Mouse (Mus musculus) G1E (cell line): Measurements from ENCODE around the gene Tpm1. TPM values are rescaled to one million over a fixed set of nuclear protein-coding genes. Genes with fewer than 3 reads are reported as not detected.

Experiments
- ATAC-seq: 2 replicates; pipeline ENCODE4 v1.8.0; 2016; ENCODE audit warnings: mild to moderate bottlenecking; ENCODE audit not compliant: insufficient number of reproducible peaks, poor library complexity, low FRiP score, severe bottlenecking; ENCODE audit errors: extremely low read depth
- DNase-seq: peaks from one replicate; pipeline ENCODE4 v3.0.0; 2012; ENCODE audit warnings: low spot score
- H3K27me3 ChIP-seq: 2 replicates; pipeline ENCODE4 v1.6.1; 2012; ENCODE audit warnings: mild to moderate bottlenecking, low read length, inconsistent platforms; ENCODE audit not compliant: insufficient read depth
- H3K36me3 ChIP-seq: replicated peaks from 2 replicates; pipeline ENCODE3; 2012; ENCODE audit warnings: mild to moderate bottlenecking, inconsistent platforms
- H3K4me1 ChIP-seq: 2 replicates; pipeline ENCODE4 v1.6.1; 2012; ENCODE audit warnings: low read depth, low read length, inconsistent platforms, mixed read lengths; ENCODE audit not compliant: insufficient read depth
- H3K4me3 ChIP-seq: 2 replicates; pipeline ENCODE4 v1.5.1; 2012; ENCODE audit warnings: low read depth, mild to moderate bottlenecking, inconsistent platforms, low read length, moderate library complexity, mixed read lengths
- H3K9me3 ChIP-seq: replicated peaks from 2 replicates; pipeline ENCODE4 v1.6.1; 2012; ENCODE audit warnings: inconsistent platforms
- CTCF ChIP-seq: IDR thresholded peaks from 2 replicates; pipeline ENCODE4 v1.5.1; 2012; ENCODE audit warnings: low read depth, low read length, inconsistent platforms, mixed read lengths
- GATA1 ChIP-seq: IDR thresholded peaks from 2 replicates; pipeline ENCODE4 v1.6.1; 2012; ENCODE audit warnings: borderline replicate concordance, low read length, inconsistent platforms, mixed read lengths
- GATA2 ChIP-seq: IDR thresholded peaks from 2 replicates; pipeline ENCODE4 v1.6.1; 2012; ENCODE audit warnings: low read depth, low read length, inconsistent platforms, borderline replicate concordance
- POLR2AphosphoS5 ChIP-seq: IDR thresholded peaks from 2 replicates; pipeline ENCODE4 v1.6.1; 2012; ENCODE audit warnings: low read depth, low read length, inconsistent platforms; ENCODE audit not compliant: insufficient replicate concordance
- TAL1 ChIP-seq: conservative IDR thresholded peaks from 2 replicates; pipeline ENCODE4 v1.6.1; 2012; ENCODE audit warnings: low read depth, low read length, inconsistent platforms, mixed read lengths
- polyA plus RNA-seq: library from polyadenylated mRNA; stranded (reverse); fragments of >175 nt; gene quantifications from 2 replicates; pipeline ENCODE4 v1.2.3, GENCODE M21; 2012
- total RNA-seq, 2 experiments: library from RNA; stranded (forward) in 1 of 2; stranded (reverse) in 1 of 2; fragments of 200-1000 nt in 1 of 2; fragments of >200 nt in 1 of 2; fragmentation: Nextera tagmentation in 1 of 2; gene quantifications; 2 replicates each; pipeline ENCODE4 v1.2.3; 2014 to 2017

The Tpm1 gene
- total and polyA plus RNA-seq, 3 experiments = 98.8 to 191 (median 171) TPM

- H3K27me3 ChIP-seq = peaks cover under 1% of the 10 kb centered on the region; the same call in 1 of the 2 replicates
Measured at GRCm38 (mm10) chr9:67039867-67040266, 9.3 kb downstream of the Tpm1 start.

GRCm38 (mm10) chr9:67038686-67039085 lies 10.5 kb downstream of the Tpm1 start:
- peaks cover 60% of the 10 kb centered on the region for H3K36me3 ChIP-seq
- H3K27me3 ChIP-seq = no peaks in the 10 kb centered on the region
- ATAC-seq (no peak), DNase-seq (no peak)
- no peak overlapping the region for H3K4me3 ChIP-seq
- H3K9me3 ChIP-seq = peaks cover 8% of the 10 kb centered on the region
- peaks cover 63% of the 10 kb centered on the region for H3K4me1 ChIP-seq
- no peak for TF ChIP-seq CTCF
- TF ChIP-seq GATA1 = no peak
- TF ChIP-seq GATA2 = no peak
- TF ChIP-seq POLR2AphosphoS5 = no peak
- no peak for TF ChIP-seq TAL1

More at GRCm38 (mm10) chr9:67039867-67040266, 9.3 kb downstream of the Tpm1 start:
- ATAC-seq (no peak), DNase-seq (no peak)
- Histone ChIP-seq H3K36me3 (peaks cover 48% of the 10 kb centered on the region), H3K4me1 (peaks cover 71% of the 10 kb centered on the region), H3K4me3 (no peak overlapping the region), H3K9me3 (peaks cover 5% of the 10 kb centered on the region)
- TF ChIP-seq CTCF (no peak), GATA1 (no peak), TAL1 (no peak), GATA2 (no peak), POLR2AphosphoS5 (no peak)

- DNase-seq = no peak
- H3K4me1 ChIP-seq = peaks cover 63% of the 10 kb centered on the region
- TF ChIP-seq GATA1 = no peak
- no peak for TF ChIP-seq TAL1
- TF ChIP-seq CTCF = no peak
- no peak for TF ChIP-seq POLR2AphosphoS5
- no peak for TF ChIP-seq GATA2
- H3K4me3 ChIP-seq = no peak overlapping the region
- peaks cover 70% of the 10 kb centered on the region for H3K36me3 ChIP-seq
- no peaks in the 10 kb centered on the region for H3K27me3 ChIP-seq
- peaks cover 8% of the 10 kb centered on the region for H3K9me3 ChIP-seq
- ATAC-seq = no peak
Measured at GRCm38 (mm10) chr9:67037666-67038065, 11.5 kb downstream of the Tpm1 start.

GRCm38 (mm10) chr9:67036527-67037118 lies 12.6 kb downstream of the Tpm1 start:
- no peak overlapping the region; the same call in 1 of the 2 replicates for H3K4me3 ChIP-seq
- H3K4me1 ChIP-seq = peaks cover 58% of the 10 kb centered on the region
- ATAC-seq (no peak), DNase-seq (no peak)
- peaks cover 80% of the 10 kb centered on the region for H3K36me3 ChIP-seq
- H3K9me3 ChIP-seq = peaks cover 8% of the 10 kb centered on the region
- no peak for TF ChIP-seq POLR2AphosphoS5
- no peak for TF ChIP-seq TAL1
- no peak for TF ChIP-seq GATA1
- TF ChIP-seq GATA2 = no peak
- TF ChIP-seq CTCF = no peak
- H3K27me3 ChIP-seq = no peaks in the 10 kb centered on the region

- DNase-seq = peak; percentile 67
Measured at GRCm38 (mm10) chr9:67035957-67036451, 13.2 kb downstream of the Tpm1 start.

GRCm38 (mm10) chr9:67034677-67035076 lies 14.5 kb downstream of the Tpm1 start:
- Histone ChIP-seq H3K9me3 (peaks cover 8% of the 10 kb centered on the region), H3K4me3 (no peak overlapping the region), H3K4me1 (peaks cover 39% of the 10 kb centered on the region), H3K36me3 (peaks cover 87% of the 10 kb centered on the region), H3K27me3 (no peaks in the 10 kb centered on the region)
- no peak for ATAC-seq
- DNase-seq = no peak
- TF ChIP-seq GATA1 (no peak), CTCF (no peak), GATA2 (no peak), POLR2AphosphoS5 (no peak), TAL1 (no peak)

More at GRCm38 (mm10) chr9:67035957-67036451, 13.2 kb downstream of the Tpm1 start:
- ATAC-seq = peak; percentile 67
- peaks cover 52% of the 10 kb centered on the region for H3K4me1 ChIP-seq
- peaks cover 82% of the 10 kb centered on the region for H3K36me3 ChIP-seq
- TF ChIP-seq GATA1 = no peak
- no peak for TF ChIP-seq POLR2AphosphoS5
- no peak for TF ChIP-seq CTCF
- no peak for TF ChIP-seq TAL1
- TF ChIP-seq GATA2 = no peak
- peak overlapping the region; percentile 41; the same call in 1 of the 2 replicates for H3K4me3 ChIP-seq
- no peaks in the 10 kb centered on the region for H3K27me3 ChIP-seq
- H3K9me3 ChIP-seq = peaks cover 8% of the 10 kb centered on the region
